Mouse (Mus musculus): Measurements from ENCODE around the gene Adamts20.

The Adamts20 gene

GRCm38 (mm10) chr15:94254091-94254860, 210.9 kb downstream of the Adamts20 start:
- intact Hi-C loops (cut with DNase I) = no loop called here

GRCm38 (mm10) chr15:94252962-94253712, 212.1 kb downstream of the Adamts20 start:
- intact Hi-C loops (cut with DNase I) = no loop called here

GRCm38 (mm10) chr15:94249766-94250165, 215.5 kb downstream of the Adamts20 start:
- intact Hi-C loops (cut with DNase I) = no loop called here

- intact Hi-C loops (cut with DNase I) = no loop called here
Measured at GRCm38 (mm10) chr15:94248386-94248785, 216.8 kb downstream of the Adamts20 start.

- intact Hi-C loops (cut with DNase I) = no loop called here
Measured at GRCm38 (mm10) chr15:94246669-94247068, 218.5 kb downstream of the Adamts20 start.

DNA sequence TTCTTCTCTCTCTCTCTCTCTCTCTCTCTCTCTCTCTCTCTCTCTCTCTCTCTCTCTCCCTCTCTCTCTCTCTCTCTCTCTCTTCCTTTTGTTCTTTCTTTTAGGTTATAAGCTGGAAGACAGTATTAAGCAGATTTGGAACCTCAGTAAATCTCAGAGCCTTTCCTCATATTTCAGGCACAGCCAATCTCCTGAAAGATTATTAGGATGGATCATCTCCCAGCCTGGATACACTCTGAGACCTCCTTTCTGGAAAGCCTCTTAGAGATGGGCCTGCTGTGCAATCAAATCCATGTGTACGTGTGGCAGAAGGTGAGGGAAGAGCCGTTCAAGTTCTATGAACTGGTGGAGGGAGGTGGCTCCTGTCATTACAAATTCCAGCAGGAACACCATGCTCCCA, 220.9 kb downstream of the Adamts20 start:
- intact Hi-C loops (cut with DNase I) = no loop called here

- intact Hi-C loops (cut with DNase I) = no loop called here
Measured at GRCm38 (mm10) chr15:94242133-94242532, 223.1 kb downstream of the Adamts20 start.

- intact Hi-C loops (cut with DNase I) = no loop called here
Measured at GRCm38 (mm10) chr15:94239637-94240036, 225.6 kb downstream of the Adamts20 start.

- intact Hi-C loops (cut with DNase I) = no loop called here
Measured at GRCm38 (mm10) chr15:94239127-94239526, 226.1 kb downstream of the Adamts20 start.

- intact Hi-C loops (cut with DNase I) = no loop called here
Measured at GRCm38 (mm10) chr15:94238058-94238876, 227.0 kb downstream of the Adamts20 start.

DNA sequence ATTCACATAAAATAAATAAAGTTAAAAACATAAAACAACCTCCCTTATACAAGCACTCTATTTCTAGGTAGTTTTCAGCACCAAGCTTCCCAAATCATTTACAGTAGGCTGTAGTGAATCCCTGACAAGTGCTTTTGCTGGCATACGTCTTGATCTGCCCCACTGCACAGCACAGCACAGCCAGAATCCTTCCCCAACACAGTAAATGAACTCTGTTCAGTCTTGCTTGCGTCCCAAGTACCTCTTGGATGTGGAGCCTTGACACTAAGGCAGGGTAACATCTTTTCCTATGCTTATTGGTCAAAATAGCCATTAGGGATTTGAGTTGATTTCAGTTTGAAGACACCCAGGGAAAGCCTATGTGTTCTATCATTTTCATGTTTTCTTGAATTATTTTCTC, 228.5 kb downstream of the Adamts20 start:
- intact Hi-C loops (cut with DNase I) = no loop called here

- intact Hi-C loops (cut with DNase I) = no loop called here
Measured at GRCm38 (mm10) chr15:94236121-94236520, 229.1 kb downstream of the Adamts20 start.

GRCm38 (mm10) chr15:94235190-94235589, 230.0 kb downstream of the Adamts20 start:
- intact Hi-C loops (cut with DNase I) = no loop called here

- intact Hi-C loops (cut with DNase I) = no loop called here
Measured at GRCm38 (mm10) chr15:94231246-94231645, 234.0 kb downstream of the Adamts20 start.

- intact Hi-C loops (cut with DNase I) = no loop called here
Measured at GRCm38 (mm10) chr15:94227388-94227787, 237.8 kb downstream of the Adamts20 start.

DNA sequence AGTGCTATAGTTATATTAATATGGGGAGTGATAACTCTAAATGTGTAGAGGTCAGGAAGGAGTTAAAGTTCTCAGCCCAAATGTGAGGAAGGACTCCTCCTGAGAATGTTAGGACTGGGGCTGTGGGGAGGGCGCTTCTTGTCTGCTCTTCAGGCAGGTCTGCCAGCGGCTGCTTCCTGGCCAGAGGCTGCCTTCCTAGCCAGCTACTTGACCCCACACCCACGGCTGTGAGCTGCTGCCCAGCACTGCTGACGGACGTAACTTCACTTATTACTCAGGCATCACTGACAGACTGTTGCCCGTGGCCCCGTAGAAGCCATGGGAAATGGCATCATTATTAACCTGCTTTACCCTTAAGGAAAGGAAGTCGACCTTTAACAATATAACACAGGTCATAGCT, 242.1 kb downstream of the Adamts20 start:
- intact Hi-C loops (cut with DNase I) = no loop called here

DNA sequence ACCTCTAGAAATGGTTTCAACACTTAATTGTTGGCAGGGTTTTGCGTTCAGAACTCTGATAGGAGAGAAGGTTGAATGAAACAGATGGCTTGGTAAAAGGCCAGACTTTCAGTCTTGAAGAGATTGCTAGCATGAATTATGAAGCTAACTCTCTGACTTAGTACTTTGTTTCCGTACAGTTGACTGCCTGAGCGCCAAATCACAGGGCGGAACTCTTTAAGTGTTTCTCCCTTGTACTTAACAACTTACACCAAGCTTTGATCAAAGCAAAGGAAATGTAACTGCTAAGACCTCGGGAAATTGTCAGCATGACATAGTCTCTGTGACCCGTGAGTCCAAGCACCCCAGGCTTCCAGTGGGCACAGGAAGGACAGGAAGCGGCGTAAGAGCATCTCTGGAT, 244.5 kb downstream of the Adamts20 start:
- intact Hi-C loops (cut with DNase I) = no loop called here

Data from adrenal gland (tissue).